In the genomic region with DNA sequence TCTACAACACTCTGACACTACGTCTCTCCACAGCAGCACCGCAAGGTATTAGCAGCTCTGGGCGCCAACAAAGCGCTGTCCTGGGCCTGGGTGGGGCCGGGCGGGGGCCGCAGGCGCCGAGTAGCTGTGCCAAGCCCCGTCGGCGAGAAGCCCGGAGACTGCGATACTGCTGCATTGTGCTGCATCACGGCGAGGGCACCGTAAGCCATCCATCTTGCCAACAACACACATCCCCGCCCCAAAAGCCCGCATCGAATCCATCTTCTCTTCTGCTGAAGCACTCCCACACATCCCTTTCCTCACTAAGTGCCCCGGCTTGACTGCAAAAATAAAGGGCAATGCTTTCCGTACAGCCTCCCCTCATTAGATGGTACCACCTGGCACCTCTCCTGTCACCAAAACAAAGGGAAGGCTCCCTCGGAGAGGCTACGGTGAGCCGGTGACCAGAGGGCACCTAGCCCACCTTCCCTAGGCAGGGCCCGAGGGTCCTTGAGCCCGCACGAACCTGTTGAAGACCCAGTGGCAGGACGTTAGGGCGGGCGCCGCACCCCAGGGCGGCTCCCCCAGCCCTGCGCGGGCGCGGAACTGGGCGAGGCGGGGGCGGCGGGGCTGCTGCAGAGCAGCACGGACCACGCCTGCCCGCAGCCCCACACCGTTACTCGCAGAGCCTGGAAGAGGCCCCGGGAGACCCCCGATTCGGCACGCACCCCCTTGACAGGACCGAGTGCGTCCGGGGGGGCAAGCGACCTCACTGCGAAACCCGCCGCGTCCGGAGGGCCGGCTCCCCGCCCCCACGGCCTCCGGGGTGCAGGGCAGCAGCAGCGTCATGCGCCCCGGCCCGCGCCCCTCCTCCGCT, we compare ENCODE assay signal across 8 mouse cellular contexts. TPM values are rescaled to one million over a fixed set of nuclear protein-coding genes. Genes with fewer than 3 reads are reported as not detected.
DNase-seq lines count a peak whose midpoint lies in the region; ATAC-seq and TF ChIP-seq lines count a peak whose summit lies in the region.

No protein-coding gene starts in this region.

- intact Hi-C loops in left cerebral cortex, adult 2 months (cut with DNase I) = loop anchor here (5.0 kb wide), 6 partner anchors 105 to 365 kb away; no protein-coding TSS in a partner anchor

- WGBS in hindbrain, embryonic 15.5 days = under 1% methylated on average over 63 of the region's 69 CpGs

- peaks cover 41% of the 10 kb centered on the region for H3K4me1 ChIP-seq in hindbrain, embryonic 15.5 days (replicated peaks)

- H3K9me3 ChIP-seq in hindbrain, embryonic 15.5 days = no peaks in the 10 kb centered on the region

- TF ChIP-seq CTCF in left cerebral cortex, adult 2 months (IDR thresholded peaks at IDR 0.05) = no peak

- peak overlapping the region; percentile 97 for H3K9ac ChIP-seq in hindbrain, embryonic 15.5 days

- no peaks in the 10 kb centered on the region for H3K36me3 ChIP-seq in hindbrain, embryonic 15.5 days

- peak; percentile 69 for DNase-seq in R1 (ENCODE audit: low read depth, low spot score)
- peak; percentile 83 to 84 for DNase-seq in cerebellum, postnatal 10 days
- DNase-seq in frontal cortex, postnatal 25 days (ENCODE audit: low spot score in 2 of 2) = peak; percentile 37 to 44
- DNase-seq in left cerebral cortex, adult 2 months (ENCODE audit: extremely low spot score in 1 of 2, low spot score in 2 of 2) = peak; percentile 64 to 65
- DNase-seq in lung, postnatal 36 days = peak; percentile 75
- DNase-seq in right cerebral cortex, postnatal 10 days (ENCODE audit: low spot score in 2 of 2) = peak; percentile 77 to 85

- ATAC-seq in hindbrain, embryonic 15.5 days (ENCODE audit: low FRiP score, low read depth) = peak; percentile 70
- ATAC-seq in activated CD4-positive, CD25-positive, alpha-beta regulatory T cell, adult 4 months = no peak

- H3K4me3 ChIP-seq in hindbrain, embryonic 15.5 days = peak overlapping the region; percentile 84
- H3K4me3 ChIP-seq in left cerebral cortex, adult 2 months = peak overlapping the region; percentile 63

- H3K27me3 ChIP-seq in hindbrain, embryonic 15.5 days = no peaks in the 10 kb centered on the region

- peak overlapping the region; percentile 79 for H3K4me2 ChIP-seq in hindbrain, embryonic 15.5 days

- peak overlapping the region; percentile 99 for H3K27ac ChIP-seq in hindbrain, embryonic 15.5 days (replicated peaks)
- peak overlapping the region; percentile 100 for H3K27ac ChIP-seq in left cerebral cortex, adult 2 months

RNA-seq across cellular contexts. Expression of gene Sptbn1, which starts 0.7 kb away (rescaled TPM):
- polyA plus RNA-seq in hindbrain, embryonic 15.5 days (2015; fragmentation: Nextera tagmentation; extraction: Ambion mirVana) = 177 and 181 TPM in 2 replicates
- total RNA-seq in left cerebral cortex, adult 2 months (2021) = 100 to 1,000 TPM; 601 to 602 TPM
- polyA plus RNA-seq in activated CD4-positive, CD25-positive, alpha-beta regulatory T cell, adult 4 months (2017; shearing (Covaris generic)) = 10 to 100 TPM; 96.3 to 98.1 TPM
